Mouse (Mus musculus): ENCODE results near the gene Pcsk6.

DNA sequence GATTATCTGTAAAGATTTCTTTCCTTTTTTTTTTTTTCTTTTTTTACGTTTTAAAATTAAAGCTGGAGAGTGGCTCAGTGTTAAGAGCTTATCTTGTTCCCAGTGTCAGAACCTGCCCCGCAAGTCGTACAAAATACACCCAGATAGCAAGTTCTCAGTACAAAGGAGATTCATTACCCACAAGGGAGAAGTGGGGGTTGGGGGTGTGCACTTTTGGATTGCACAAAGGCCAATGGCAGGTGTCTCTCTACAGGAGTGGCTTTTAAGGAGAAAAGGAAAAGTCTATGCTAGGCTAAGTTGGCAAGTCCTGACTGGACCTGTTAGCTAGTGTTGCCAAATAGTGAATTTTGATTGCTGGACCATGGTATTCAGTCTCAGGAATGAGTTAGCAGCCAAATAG, 140.3 kb downstream of the Pcsk6 start:
- TF ChIP-seq CTCF (IDR thresholded peaks at IDR 0.05; ENCODE audit: low read depth) (no peak), EP300 (optimal IDR thresholded peaks at IDR 0.05) (no peak)
